In the genomic region with DNA sequence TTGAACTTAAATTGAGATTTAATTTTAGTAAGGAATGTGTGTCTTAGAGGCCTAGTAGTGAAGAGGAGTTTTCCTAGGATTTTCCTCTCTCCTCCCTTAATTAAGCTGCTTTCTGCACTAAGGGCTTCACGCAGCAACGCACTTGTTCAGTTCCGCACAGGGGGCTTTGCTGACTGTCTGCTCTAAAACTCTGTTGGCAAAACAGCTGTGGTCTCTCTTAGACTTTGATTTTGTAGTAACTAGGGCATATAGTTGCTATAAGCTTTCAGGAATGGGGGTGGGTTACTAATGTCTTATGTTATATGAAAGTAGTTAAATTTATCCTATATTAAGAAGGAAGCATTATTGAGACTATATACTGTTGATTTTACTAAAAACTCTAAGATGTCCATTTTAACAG, we compare ENCODE assay signal across 25 mouse cellular contexts. TPM values are rescaled to one million over a fixed set of nuclear protein-coding genes. Genes with fewer than 3 reads are reported as not detected.
A peak's percentile ranks its signal among the peaks of the same experiment; 100 is the strongest.
DNase-seq lines count a peak whose midpoint lies in the region; ATAC-seq and TF ChIP-seq lines count a peak whose summit lies in the region.
"Had no signal": no experiment of that assay in that cellular context is flagged by ENCODE, and none has a peak within 500 bp of the region (broad histone marks: within the 10 kb centered on the region; RNA-seq: fewer than 3 reads in every experiment).

No protein-coding gene starts in this region.

- H3K27me3 ChIP-seq in midbrain, embryonic 11.5 days (ENCODE audit: control insufficient read depth, insufficient read depth, low read length) = no peaks in the 10 kb centered on the region
- H3K27me3 ChIP-seq in midbrain, embryonic 14.5 days (ENCODE audit: control insufficient read depth, insufficient read depth, low read length) = no peaks in the 10 kb centered on the region
- no peaks in the 10 kb centered on the region for H3K27me3 ChIP-seq in E14TG2a.4 (ENCODE audit: insufficient read depth, low read length)
- H3K27me3 ChIP-seq in embryonic facial prominence, embryonic 10.5 days (replicated peaks; ENCODE audit: low read depth, poor library complexity, severe bottlenecking) = no peaks in the 10 kb centered on the region
- no peaks in the 10 kb centered on the region for H3K27me3 ChIP-seq in lung, postnatal 0 days (replicated peaks; ENCODE audit: insufficient read depth, low read length)
- H3K27me3 ChIP-seq: embryonic facial prominence, embryonic 13.5 days; embryonic facial prominence, embryonic 15.5 days; forebrain, embryonic 13.5 days; forebrain, embryonic 15.5 days had no signal

- H3K4me2 ChIP-seq in midbrain, embryonic 11.5 days = no peak overlapping the region
- no peak overlapping the region for H3K4me2 ChIP-seq in midbrain, embryonic 14.5 days (ENCODE audit: low read length)
- no peak overlapping the region for H3K4me2 ChIP-seq in lung, postnatal 0 days (replicated peaks; ENCODE audit: low read depth, low read length)
- H3K4me2 ChIP-seq: embryonic facial prominence, embryonic 13.5 days; embryonic facial prominence, embryonic 15.5 days; forebrain, embryonic 13.5 days; forebrain, embryonic 15.5 days had no signal

- H3K27ac ChIP-seq in midbrain, embryonic 11.5 days (ENCODE audit: low read depth, low read length) = no peak overlapping the region
- H3K27ac ChIP-seq in midbrain, embryonic 14.5 days (replicated peaks; ENCODE audit: low read depth, low read length) = no peak overlapping the region
- no peak overlapping the region for H3K27ac ChIP-seq in embryonic facial prominence, embryonic 10.5 days (replicated peaks)
- no peak overlapping the region for H3K27ac ChIP-seq in lung, postnatal 0 days (ENCODE audit: low read length)
- H3K27ac ChIP-seq: embryonic facial prominence, embryonic 13.5 days; embryonic facial prominence, embryonic 15.5 days; forebrain, embryonic 10.5 days; forebrain, embryonic 13.5 days; forebrain, embryonic 15.5 days had no signal

- peaks cover 18% of the 10 kb centered on the region for H3K4me1 ChIP-seq in midbrain, embryonic 11.5 days (ENCODE audit: control insufficient read depth, insufficient read depth, low read length)
- peaks cover 18% of the 10 kb centered on the region for H3K4me1 ChIP-seq in midbrain, embryonic 14.5 days (ENCODE audit: control insufficient read depth, insufficient read depth, low read length)
- H3K4me1 ChIP-seq in E14TG2a.4 (replicated peaks; ENCODE audit: low read depth, low read length) = peaks cover 39% of the 10 kb centered on the region
- H3K4me1 ChIP-seq in embryonic facial prominence, embryonic 10.5 days = peaks cover 30% of the 10 kb centered on the region
- no peaks in the 10 kb centered on the region for H3K4me1 ChIP-seq in lung, postnatal 0 days (ENCODE audit: insufficient read depth, low read depth, low read length)

- 86% methylated on average over 3 of the region's 3 CpGs for WGBS in midbrain, embryonic 11.5 days
- 76% methylated on average over 3 of the region's 3 CpGs for WGBS in midbrain, embryonic 14.5 days
- WGBS in embryonic facial prominence, embryonic 10.5 days = 90% methylated on average over 3 of the region's 3 CpGs
- WGBS in lung, postnatal 0 days = 96% methylated on average over 3 of the region's 3 CpGs

- H3K36me3 ChIP-seq in midbrain, embryonic 11.5 days (ENCODE audit: control insufficient read depth, insufficient read depth, low read length) = peaks cover 22% of the 10 kb centered on the region
- H3K36me3 ChIP-seq in midbrain, embryonic 14.5 days (ENCODE audit: control insufficient read depth, insufficient read depth, low read length) = peaks cover 47% of the 10 kb centered on the region
- H3K36me3 ChIP-seq in E14TG2a.4 (ENCODE audit: insufficient read depth, low read length) = peaks cover 58% of the 10 kb centered on the region
- peaks cover 59% of the 10 kb centered on the region for H3K36me3 ChIP-seq in embryonic facial prominence, embryonic 10.5 days (replicated peaks)
- peaks cover 14% of the 10 kb centered on the region for H3K36me3 ChIP-seq in lung, postnatal 0 days (ENCODE audit: insufficient read depth, low read length)

- ATAC-seq in midbrain, embryonic 11.5 days (ENCODE audit: low FRiP score) = no peak
- no peak for ATAC-seq in midbrain, embryonic 14.5 days (ENCODE audit: low FRiP score, low TSS enrichment)
- no peak for ATAC-seq in lung, postnatal 0 days
- ATAC-seq: activated CD4-positive, CD25-positive, alpha-beta regulatory T cell, adult 4 months; forebrain, embryonic 13.5 days; forebrain, embryonic 15.5 days; forebrain, postnatal 0 days had no signal

- TF ChIP-seq EP300 in lung, postnatal 0 days (IDR thresholded peaks at IDR 0.05) = no peak

- peak; percentile 83 for DNase-seq in midbrain, embryonic 11.5 days (ENCODE audit: low spot score, missing footprints)
- DNase-seq in midbrain, embryonic 14.5 days = no peak
- DNase-seq in MEL-GATA-1-ER (ENCODE audit: extremely low read depth, low read depth) = peak; percentile 16
- no peak for DNase-seq in embryonic facial prominence, embryonic 10.5 days (ENCODE audit: low spot score)
- DNase-seq in lung, postnatal 0 days (ENCODE audit: low spot score) = no peak
- no peak for DNase-seq in layer of hippocampus, postnatal 10 days (ENCODE audit: low spot score in 2 of 2)
- no peak for DNase-seq in yolk sac, embryonic 10.5 days (ENCODE audit: low spot score)
- DNase-seq: adrenal gland, adult 8-10 months; adrenal gland, postnatal 14 days; adrenal gland, postnatal 36 days; cerebellum, adult 11-12 months; cerebellum, adult 2 months; cerebellum, adult 9-10 months; cerebellum, postnatal 10 days; cerebellum, postnatal 25 days; forebrain, postnatal 0 days had no signal

- no peak for TF ChIP-seq CTCF in E14TG2a.4 (conservative IDR thresholded peaks at IDR 0.05; ENCODE audit: low read length)
- no peak for TF ChIP-seq CTCF in lung, postnatal 0 days (IDR thresholded peaks at IDR 0.05)

- H3K4me3 ChIP-seq in midbrain, embryonic 11.5 days (ENCODE audit: low read depth, low read length) = no peak overlapping the region
- H3K4me3 ChIP-seq in midbrain, embryonic 14.5 days (replicated peaks; ENCODE audit: low read depth, low read length) = no peak overlapping the region
- H3K4me3 ChIP-seq in E14TG2a.4 (replicated peaks; ENCODE audit: low read length) = 0 out of 2 replicates have a peak overlapping the region, but pooled peaks have one; percentile 5
- H3K4me3 ChIP-seq in embryonic facial prominence, embryonic 10.5 days = 0 out of 2 replicates have a peak overlapping the region, but pooled peaks have one; percentile 92
- no peak overlapping the region for H3K4me3 ChIP-seq in lung, postnatal 0 days (ENCODE audit: low read depth, low read length)
- H3K4me3 ChIP-seq: embryonic facial prominence, embryonic 13.5 days; embryonic facial prominence, embryonic 15.5 days; erythroblast, embryonic 14.5 days; forebrain, embryonic 10.5 days; forebrain, embryonic 13.5 days; forebrain, embryonic 15.5 days had no signal

- no peaks in the 10 kb centered on the region for H3K9me3 ChIP-seq in midbrain, embryonic 11.5 days (ENCODE audit: control insufficient read depth, low read length)
- H3K9me3 ChIP-seq in midbrain, embryonic 14.5 days (ENCODE audit: control insufficient read depth, low read length) = no peaks in the 10 kb centered on the region
- no peaks in the 10 kb centered on the region for H3K9me3 ChIP-seq in E14TG2a.4 (ENCODE audit: low read length)
- no peaks in the 10 kb centered on the region for H3K9me3 ChIP-seq in embryonic facial prominence, embryonic 10.5 days
- no peaks in the 10 kb centered on the region for H3K9me3 ChIP-seq in lung, postnatal 0 days (ENCODE audit: low read length)
- H3K9me3 ChIP-seq: embryonic facial prominence, embryonic 13.5 days; embryonic facial prominence, embryonic 15.5 days; forebrain, embryonic 10.5 days; forebrain, embryonic 13.5 days; forebrain, embryonic 15.5 days had no signal

- no peak overlapping the region for H3K9ac ChIP-seq in midbrain, embryonic 11.5 days (ENCODE audit: low read length)
- H3K9ac ChIP-seq in midbrain, embryonic 14.5 days (replicated peaks; ENCODE audit: low read length) = no peak overlapping the region
- no peak overlapping the region for H3K9ac ChIP-seq in lung, postnatal 0 days (replicated peaks; ENCODE audit: low read depth)
- H3K9ac ChIP-seq: embryonic facial prominence, embryonic 13.5 days; embryonic facial prominence, embryonic 15.5 days; forebrain, embryonic 13.5 days; forebrain, embryonic 15.5 days; forebrain, postnatal 0 days had no signal

RNA-seq across cellular contexts. Expression of a gene that starts 46.3 kb away (rescaled TPM):
- 0.75 and 0.76 TPM in 2 replicates for polyA plus RNA-seq in midbrain, embryonic 11.5 days (2014; fragmentation: Nextera tagmentation; extraction: Ambion mirVana)
- polyA plus RNA-seq in midbrain, embryonic 14.5 days (2014; fragmentation: Nextera tagmentation; extraction: Ambion mirVana) = 5.4 and 5.5 TPM in 2 replicates
- 1.5 and 1.6 TPM in 2 replicates for polyA plus RNA-seq in embryonic facial prominence, embryonic 10.5 days (2016; fragmentation: Nextera tagmentation; extraction: Ambion mirVana)
- polyA plus RNA-seq in lung, postnatal 0 days (2015; fragmentation: Nextera tagmentation; extraction: Ambion mirVana) = 0.08 and 0.16 TPM in 2 replicates
- total RNA-seq in layer of hippocampus, postnatal 10 days (2021) = 10 to 100 TPM; 35.6 to 40.9 TPM
- polyA plus RNA-seq: activated CD4-positive, CD25-positive, alpha-beta regulatory T cell, adult 4 months; C2C12; erythroblast, embryonic 14.5 days had no signal

Comparison
In these comparisons a context has a peak if more than half of its experiments do, and no peak if none do; other contexts are left out.
1. DNase-seq: peak in midbrain, embryonic 11.5 days (single experiment) and MEL-GATA-1-ER (single experiment); none in midbrain, embryonic 14.5 days (single experiment), embryonic facial prominence, embryonic 10.5 days (single experiment), lung, postnatal 0 days (single experiment), layer of hippocampus, postnatal 10 days (0 of 2) and yolk sac, embryonic 10.5 days (single experiment).
2. H3K4me3 ChIP-seq: peak in E14TG2a.4 (single experiment) and embryonic facial prominence, embryonic 10.5 days (single experiment); none in midbrain, embryonic 11.5 days (single experiment), midbrain, embryonic 14.5 days (single experiment) and lung, postnatal 0 days (single experiment).